Mouse (Mus musculus): ENCODE data around the gene Irgm1.

GRCm38 (mm10) chr11:48823536-48823972 lies 47.9 kb downstream of the Irgm1 start:
- TF ChIP-seq ZMIZ1 (IDR thresholded peaks at IDR 0.05; ENCODE audit: low read depth, low read length) (no peak), ZC3H11A (IDR thresholded peaks at IDR 0.05; ENCODE audit: low read depth, low read length) (no peak), POLR2A (IDR thresholded peaks at IDR 0.05; ENCODE audit: low read depth, low read length) (no peak), EP300 (IDR thresholded peaks at IDR 0.05; ENCODE audit: low read length) (no peak), E2F4 (IDR thresholded peaks at IDR 0.05; ENCODE audit: insufficient replicate concordance, low read depth, low read length) (0 out of 2 replicates have a peak, but pooled peaks have one; percentile 9), POLR2AphosphoS2 (IDR thresholded peaks at IDR 0.05; ENCODE audit: low read depth, low read length) (no peak), UBTF (IDR thresholded peaks at IDR 0.05; ENCODE audit: low read depth, low read length) (no peak), ZNF384 (IDR thresholded peaks at IDR 0.05; ENCODE audit: low read depth, low read length) (peak; percentile 93), MAZ (IDR thresholded peaks at IDR 0.05; ENCODE audit: low read depth, low read length) (no peak), CHD2 (IDR thresholded peaks at IDR 0.05; ENCODE audit: low read length) (no peak), CTCF (conservative IDR thresholded peaks at IDR 0.05 in 1 of 2, IDR thresholded peaks at IDR 0.05 in 1 of 2; ENCODE audit: low read depth in 2 of 2, low read length in 2 of 2) (no peak), PAX5 (IDR thresholded peaks at IDR 0.05; ENCODE audit: low read length) (no peak), MAX (IDR thresholded peaks at IDR 0.05; ENCODE audit: low read length) (no peak)

All from CH12.LX (cell line).